Mouse (Mus musculus): Measurements from ENCODE around the gene 1700030K09Rik.

1700030K09Rik gene

GRCm38 (mm10) chr8:72504637-72505314 is 61.1 kb downstream of the 1700030K09Rik start:
- no peak for DNase-seq (ENCODE audit: low read depth, low spot score)

- DNase-seq (ENCODE audit: low read depth, low spot score) = no peak
Observed at GRCm38 (mm10) chr8:72507505-72507904, 63.8 kb downstream of the 1700030K09Rik start.
